Mouse (Mus musculus): ENCODE results near the gene Glipr2.

Gene Glipr2

DNA sequence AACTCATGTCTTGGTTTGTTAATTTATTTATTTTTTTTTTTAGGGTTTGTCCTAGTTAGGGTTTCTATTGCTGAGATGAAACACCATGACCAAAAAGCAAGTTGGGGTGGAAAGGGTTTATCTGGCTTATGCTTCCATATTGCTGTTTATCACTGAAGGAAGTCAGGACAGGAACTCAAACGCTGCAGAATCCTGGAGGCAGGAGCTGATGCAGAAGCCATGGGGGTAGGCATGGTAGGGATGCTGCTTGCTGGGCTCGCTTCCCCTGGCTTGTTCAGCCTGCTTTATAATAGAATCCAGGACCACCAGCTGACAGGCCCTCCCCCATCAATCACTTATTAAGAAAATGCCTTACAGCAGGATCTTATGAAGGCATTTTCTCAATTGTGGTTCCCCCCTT, 53.7 kb downstream of the Glipr2 start:
- DNase-seq: no peak

DNA sequence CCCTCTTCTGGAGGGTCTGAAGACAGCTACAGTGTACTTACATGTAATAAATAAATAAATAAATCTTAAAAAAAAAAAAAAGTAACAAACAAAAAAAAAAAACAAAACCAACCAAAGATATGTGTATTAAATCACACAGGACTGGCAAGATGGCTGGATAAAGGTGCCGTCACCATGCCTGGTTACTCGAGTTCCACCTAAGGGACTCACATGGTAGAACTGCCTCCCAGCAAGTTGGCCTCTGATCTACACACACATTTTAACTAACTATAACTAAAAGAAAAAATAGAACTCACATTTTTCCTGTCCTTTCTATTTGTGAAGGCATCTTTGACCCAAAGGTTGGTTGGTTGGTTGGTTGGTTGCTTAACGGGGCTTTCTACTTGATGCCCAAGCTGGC, 54.6 kb downstream of the Glipr2 start:
- no peak for DNase-seq

DNA sequence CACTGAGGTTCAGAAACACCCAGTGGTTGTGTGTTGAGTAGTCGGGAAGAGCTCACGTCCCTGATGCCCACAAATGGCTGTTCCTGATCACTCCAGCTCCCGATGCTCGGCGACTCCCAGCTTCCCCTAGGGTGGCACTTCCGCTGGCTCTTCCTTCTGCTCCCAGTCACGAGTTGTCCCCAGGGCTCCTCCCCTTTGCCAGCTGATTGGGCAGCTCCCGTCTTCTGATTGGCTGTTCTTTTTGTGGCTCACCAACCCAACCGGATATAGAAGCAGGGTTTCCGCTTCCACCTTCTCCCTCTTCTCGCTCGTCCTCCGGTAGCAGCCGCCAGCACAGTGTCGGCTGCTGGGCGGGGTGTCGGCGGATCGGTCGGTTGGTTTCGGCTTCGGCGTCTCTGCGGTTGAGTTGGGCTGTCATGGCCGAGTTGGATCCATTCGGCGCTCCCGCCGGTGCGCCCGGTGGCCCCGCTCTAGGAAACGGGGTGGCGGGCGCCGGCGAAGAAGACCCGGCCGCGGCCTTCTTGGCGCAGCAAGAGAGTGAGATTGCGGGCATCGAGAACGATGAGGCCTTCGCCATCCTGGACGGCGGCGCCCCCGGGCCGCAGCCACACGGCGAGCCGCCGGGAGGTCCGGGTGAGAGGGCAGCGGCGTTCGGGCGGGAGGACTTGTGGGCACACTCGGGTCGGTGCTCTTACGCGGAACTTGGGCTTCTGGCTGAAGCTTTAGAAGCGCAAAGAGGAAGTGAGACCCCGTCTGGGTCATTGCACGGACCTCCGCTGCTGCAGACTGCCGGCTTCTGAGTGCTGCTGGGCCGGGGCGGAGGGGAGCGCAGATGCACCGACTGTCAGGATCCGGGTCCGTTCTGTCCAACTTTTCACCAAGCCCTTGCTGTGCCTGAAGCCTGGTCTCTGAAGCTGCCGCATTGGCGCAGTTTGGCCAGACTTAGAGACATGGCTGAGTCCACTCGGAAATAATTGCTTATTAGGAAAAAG, 55.5 kb downstream of the Glipr2 start:
- peak; percentile 93 to 96 for DNase-seq

DNA sequence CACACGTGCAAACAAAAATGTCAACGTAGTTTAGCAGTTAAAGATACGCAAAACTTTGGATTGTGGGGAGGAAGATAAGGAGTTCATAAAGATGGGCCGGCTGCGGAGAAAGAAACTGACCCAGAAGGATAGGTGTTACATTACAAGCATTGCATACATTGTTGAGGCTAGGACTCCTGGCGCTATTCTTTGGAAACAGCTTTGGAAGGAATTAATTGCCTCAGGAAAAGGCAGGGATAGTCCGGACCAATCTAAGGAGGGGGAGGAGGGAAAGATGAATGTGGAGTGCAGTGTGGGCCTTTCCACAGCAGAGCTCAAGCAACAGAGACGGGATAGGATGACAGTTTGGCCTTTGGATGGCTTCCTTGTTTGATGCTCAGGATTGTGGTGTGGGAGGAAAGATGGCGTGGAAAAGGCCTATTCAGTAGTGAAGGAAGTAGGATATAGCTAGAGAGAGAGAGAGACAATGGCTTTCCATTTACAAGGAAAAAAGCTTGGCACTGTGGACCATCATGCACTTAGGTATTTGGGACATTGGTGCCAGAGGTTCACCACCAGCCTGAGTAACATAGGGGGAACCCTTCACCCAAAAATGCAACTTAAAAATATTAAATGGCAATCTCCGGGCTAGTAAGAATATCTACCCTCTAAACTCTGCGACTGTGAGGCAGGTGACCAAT, 56.3 kb downstream of the Glipr2 start:
- no peak for DNase-seq

DNA sequence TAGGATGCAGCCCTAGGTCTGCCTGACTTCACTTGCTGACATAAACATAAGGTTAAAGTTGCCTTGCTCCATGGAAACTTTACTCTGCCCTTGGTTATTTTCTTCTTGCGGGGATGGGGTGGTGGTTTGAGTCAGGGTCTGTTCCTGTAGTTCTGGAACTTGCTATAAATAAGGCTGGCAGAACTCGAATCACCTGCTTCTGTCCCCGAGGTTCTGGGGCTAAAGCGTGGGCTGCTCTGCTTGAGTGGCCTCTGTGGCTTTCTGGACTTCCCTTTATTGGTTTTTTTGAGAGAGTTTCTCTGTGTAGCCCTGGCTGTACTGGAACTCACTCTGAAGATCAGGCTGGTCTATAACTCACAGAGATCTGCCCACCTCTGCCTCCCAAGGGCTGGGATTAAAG, 58.9 kb downstream of the Glipr2 start:
- DNase-seq: no peak

DNA sequence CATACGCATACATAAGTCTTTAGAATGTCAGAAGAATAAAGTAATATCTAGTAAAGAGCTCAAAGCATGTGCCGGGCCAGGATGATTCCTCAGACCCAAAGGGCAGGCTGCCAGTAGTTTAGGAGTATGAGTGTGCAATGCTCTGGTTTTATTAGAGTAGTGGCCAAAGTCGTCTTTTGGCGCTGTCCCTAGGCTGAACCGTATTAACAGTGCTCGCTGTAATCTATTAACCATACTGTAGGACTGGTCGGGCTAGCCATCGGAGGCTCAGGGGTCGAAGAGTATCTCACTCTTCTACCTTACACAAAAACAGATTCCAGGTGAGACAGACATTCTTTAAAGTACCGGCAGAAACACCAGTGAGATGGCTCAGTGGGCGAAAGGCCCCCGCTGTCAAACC, 59.6 kb downstream of the Glipr2 start:
- DNase-seq: no peak

DNA sequence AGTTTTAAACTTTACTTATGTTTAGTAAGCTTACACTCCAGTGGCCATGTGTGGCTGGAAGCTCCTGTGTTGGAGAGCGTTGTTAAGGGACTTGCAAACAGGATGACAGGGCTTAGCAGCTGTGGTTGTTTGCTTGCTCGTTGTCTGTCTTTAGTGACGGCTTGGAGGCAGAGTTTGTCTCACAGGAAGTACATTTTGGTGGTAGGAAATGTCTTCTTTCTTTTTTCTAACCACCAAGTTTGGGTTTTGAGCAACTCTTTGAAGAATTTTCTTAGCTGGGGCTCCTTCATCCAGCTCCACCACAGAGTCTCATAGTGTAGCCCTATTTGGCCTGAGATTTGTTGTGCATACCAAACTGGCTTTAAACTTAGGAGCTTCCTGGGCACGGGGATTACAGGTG, 65.1 kb downstream of the Glipr2 start:
- DNase-seq: no peak

DNA sequence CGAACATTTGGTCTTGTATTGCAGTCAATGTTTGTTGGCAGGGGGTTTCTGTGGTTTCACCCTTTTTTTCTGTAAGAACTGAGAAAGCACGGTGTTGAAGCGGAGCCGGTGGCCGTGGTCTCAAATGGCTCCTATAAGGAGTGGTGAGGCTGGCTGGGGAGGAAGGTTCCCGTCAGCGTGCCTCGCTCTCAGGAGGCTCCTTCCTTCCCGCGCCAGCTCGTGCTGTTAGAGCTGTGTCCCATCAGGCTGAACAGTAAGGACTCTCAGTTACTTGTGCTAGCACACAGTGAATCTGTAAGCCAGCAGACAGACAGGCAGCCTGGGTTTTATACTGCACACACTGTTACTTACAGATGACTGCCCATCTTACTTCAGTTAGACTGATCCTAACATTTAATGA, 65.6 kb downstream of the Glipr2 start:
- no peak for DNase-seq

DNA sequence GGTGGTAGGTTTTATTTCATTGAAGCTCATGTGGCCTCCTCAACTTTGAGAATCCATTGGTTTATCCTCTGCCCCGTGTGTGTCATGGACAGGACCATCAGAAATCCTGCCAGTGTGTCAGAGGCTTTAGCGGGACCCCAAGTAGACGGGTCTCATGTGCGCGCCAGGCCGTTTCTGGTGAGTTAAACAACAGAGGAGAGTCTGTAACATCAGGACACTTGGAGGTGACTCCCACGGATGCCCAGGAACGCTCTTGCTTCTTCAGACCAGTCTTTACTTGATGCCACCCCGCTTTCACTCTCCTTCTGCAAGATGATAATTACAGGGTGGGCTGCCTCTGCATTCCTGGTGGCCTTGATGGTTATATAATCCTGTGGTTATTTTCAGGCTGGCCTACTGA, 66.5 kb downstream of the Glipr2 start:
- no peak for DNase-seq

DNA sequence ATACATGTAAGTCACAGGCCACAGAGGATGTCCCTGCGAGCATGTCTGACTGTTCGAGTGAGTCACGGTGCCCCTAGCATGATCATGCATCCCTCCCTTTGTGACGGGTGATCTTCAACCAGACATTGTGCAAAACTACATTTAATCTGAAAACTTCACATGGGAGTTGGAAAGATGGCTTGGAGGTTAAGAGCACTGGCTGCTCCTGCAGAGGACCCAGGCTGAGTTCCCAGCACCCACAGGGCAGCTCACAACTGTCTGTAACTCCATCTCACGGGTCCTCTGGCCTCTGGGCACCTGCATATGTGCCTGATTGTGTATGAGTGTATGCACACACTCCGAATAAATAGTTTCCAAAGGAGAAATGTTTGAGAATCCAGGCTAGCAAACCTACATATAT, 67.0 kb downstream of the Glipr2 start:
- peak in 1 of 2 experiments; percentile 9 for DNase-seq

DNA sequence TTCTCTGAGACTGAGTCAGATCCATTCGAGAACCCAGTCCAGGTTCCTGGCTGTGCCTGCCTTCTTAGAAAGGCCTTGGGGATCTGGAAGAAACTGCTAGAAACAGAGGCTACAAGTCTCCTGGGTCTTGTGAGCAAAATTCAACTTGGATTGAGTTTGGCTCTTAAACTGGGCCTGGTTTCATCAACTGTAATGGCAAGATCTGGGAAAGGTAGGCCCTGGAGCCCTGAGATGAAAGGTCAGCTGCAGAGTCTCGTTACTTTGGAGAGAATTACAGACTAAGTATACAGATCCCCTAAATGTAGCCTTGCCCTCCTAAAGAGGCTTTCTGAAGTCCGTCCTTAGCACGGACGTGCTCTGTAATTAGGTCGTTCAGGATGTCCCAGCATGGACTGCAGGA, 68.4 kb downstream of the Glipr2 start:
- no peak for DNase-seq

All from lung, postnatal 4 days (tissue).